Mouse (Mus musculus): ENCODE results near the gene Tmcc1.

DNA sequence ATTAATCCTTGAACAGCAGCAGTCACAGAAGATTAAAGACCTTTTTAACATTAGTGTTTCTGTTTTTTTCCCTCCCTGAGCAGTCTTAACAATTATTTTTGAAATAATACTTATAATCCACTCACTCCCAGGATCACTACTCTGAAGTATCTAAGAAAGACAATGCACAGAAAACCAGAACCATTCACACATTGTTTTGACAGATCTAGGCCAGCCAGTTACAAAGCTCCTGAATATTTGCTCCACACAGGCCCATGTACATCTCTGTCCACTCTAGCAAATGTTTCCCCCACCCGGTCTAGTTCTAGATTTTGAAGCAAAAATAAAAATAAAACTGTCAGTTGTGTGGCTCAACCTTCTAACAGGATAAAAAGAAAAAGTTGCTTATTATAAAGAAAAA is 45.9 kb downstream of the Tmcc1 start:
- TF ChIP-seq CTCF (IDR thresholded peaks at IDR 0.05; ENCODE audit: low read depth) (no peak), EP300 (optimal IDR thresholded peaks at IDR 0.05) (no peak)

Data from stomach, postnatal 0 days (tissue).